Mouse (Mus musculus): ENCODE data around the gene Rnf146. TPM values are rescaled to one million over a fixed set of nuclear protein-coding genes. Genes with fewer than 3 reads are reported as not detected.
"Not testable (repeated sequence)": the region's sequence is repeated elsewhere in the genome, so short reads cannot be mapped to it uniquely, and the experiment has no call there.

The Rnf146 gene
- total RNA-seq (2014; rRNA removed) (45.2 and 57.0 TPM in 2 replicates), polyA plus RNA-seq (2015; fragmentation: Nextera tagmentation; extraction: Ambion mirVana) (58.1 and 62.6 TPM in 2 replicates)

DNA sequence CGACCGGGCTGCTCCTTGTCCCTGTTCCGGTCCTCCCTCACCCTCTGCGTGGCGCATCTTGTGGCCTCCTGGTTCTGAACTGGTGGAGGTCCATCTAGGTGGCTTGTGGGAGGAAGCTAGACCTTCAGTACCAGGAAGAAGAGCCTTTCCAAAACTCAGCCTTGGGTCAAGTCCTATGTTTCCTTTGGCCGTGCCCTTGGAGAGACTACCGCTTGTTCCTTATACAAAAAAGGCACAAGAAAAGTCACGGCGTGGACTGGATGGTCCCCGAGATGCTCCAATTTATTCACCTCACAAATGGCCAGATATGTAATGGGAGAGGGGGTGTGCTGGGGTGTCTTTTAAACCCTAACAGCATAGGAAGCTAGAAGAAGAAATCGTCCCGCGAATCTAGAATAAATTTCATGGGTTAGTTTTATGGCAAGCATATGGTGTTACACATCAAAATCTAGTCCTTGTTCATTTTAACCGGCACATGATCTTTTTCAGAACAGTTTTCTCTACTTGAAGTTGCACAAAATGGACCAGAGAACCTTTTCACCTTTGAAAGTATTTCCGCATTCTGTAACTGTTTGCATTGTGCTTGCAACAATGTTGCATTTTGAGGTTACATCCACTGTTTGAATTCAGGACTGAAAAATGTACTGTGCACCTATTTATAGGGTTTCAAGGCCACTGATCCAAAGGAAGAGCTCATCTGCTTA lies at the start of gene Rnf146:
Rnf146 (minus strand) TSS at position 246 of the 704 bp plus-strand sequence.
- no peak for DNase-seq (ENCODE audit: low spot score)
- Histone ChIP-seq H3K27me3 (ENCODE audit: insufficient read depth, low read length) (no peaks in the 10 kb centered on the region), H3K4me2 (ENCODE audit: low read depth, low read length, poor library complexity, severe bottlenecking) (peak within 1 kb of the TSS; percentile 66), H3K4me1 (ENCODE audit: insufficient read depth, low read length) (peaks cover 10% of the 10 kb centered on the region; the same call in 1 of the 2 replicates), H3K27ac (ENCODE audit: low read depth, low read length) (peak within 1 kb of the TSS; percentile 99), H3K9me3 (ENCODE audit: low read length) (no peaks in the 10 kb centered on the region), H3K4me3 (ENCODE audit: low read depth, low read length) (peak within 1 kb of the TSS; percentile 89), H3K36me3 (ENCODE audit: insufficient read depth, low read length) (no peaks in the 10 kb centered on the region), H3K9ac (replicated peaks; ENCODE audit: low read length, poor library complexity, severe bottlenecking) (peak within 1 kb of the TSS; percentile 97)
- no peak for TF ChIP-seq CTCF (IDR thresholded peaks at IDR 0.05)
- 6% methylated on average over 15 of the region's 15 CpGs for WGBS
- no peak for ATAC-seq (ENCODE audit: low FRiP score)

DNA sequence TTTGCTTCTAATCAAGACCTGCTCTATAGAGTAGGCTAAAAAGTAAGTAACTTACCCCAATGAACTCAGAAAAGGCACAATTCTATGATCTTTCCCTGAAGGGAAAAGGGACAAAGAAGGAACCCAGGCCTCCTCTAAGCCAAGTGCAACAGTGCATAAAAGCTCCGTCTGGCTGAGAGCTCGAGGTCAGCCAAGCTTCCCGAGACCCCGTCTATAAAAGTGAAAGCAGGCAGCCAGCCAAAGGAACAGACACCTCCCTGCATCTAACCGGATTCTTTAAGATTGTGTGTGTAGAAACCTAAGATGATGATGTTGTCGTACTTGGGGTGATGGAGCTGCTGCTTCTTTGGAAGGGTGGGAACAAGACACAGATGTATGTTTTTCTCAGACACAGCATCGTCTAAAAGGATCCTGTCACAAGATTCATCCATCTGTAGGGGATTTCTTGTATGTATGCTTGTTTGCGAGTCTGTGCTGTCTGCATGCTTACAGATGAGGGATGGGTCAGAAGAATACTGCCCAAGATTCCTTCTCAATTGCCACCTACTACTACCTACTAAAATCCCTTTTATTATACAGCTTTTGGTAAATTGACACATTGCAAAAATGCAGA lies 40.5 kb upstream of the Rnf146 start:
- Histone ChIP-seq H3K27ac (ENCODE audit: low read depth, low read length) (no peak overlapping the region), H3K9me3 (ENCODE audit: low read length) (no peaks in the 10 kb centered on the region), H3K27me3 (ENCODE audit: insufficient read depth, low read length) (no peaks in the 10 kb centered on the region), H3K36me3 (ENCODE audit: insufficient read depth, low read length) (no peaks in the 10 kb centered on the region), H3K4me1 (ENCODE audit: insufficient read depth, low read length) (no peaks in the 10 kb centered on the region), H3K4me2 (ENCODE audit: low read depth, low read length, poor library complexity, severe bottlenecking) (no peak overlapping the region), H3K4me3 (ENCODE audit: low read depth, low read length) (no peak overlapping the region), H3K9ac (replicated peaks; ENCODE audit: low read length, poor library complexity, severe bottlenecking) (no peak overlapping the region)
- TF ChIP-seq CTCF (IDR thresholded peaks at IDR 0.05): no peak
- 23% methylated on average over 8 of the region's 8 CpGs for WGBS
- ATAC-seq (ENCODE audit: low FRiP score) (peak; percentile 49; the same call in 1 of the 2 replicates), DNase-seq (ENCODE audit: low spot score) (peak; percentile 84)

DNA sequence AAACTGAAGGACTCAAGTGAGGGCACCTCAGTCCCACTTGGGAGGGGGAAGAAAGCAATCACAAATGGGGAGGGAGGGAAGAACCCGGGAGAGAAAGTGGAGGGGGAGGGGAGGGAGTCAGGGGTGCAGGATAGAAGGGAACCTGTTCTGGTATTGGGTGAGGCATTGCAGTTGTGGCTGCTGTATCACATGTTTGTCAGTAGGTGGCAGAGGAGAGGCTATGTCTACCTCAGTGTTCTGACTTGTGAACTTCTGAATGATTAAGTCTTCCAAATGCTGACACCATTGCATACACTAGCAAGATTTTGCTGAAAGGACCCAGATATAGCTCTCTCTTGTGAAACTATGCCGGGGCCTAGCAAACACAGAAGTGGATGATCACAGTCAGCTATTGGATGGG lies 32.6 kb upstream of the Rnf146 start:
- not testable (repeated sequence) for H3K4me3 ChIP-seq (ENCODE audit: low read depth, low read length); H3K9me3 ChIP-seq (ENCODE audit: low read length); H3K4me1 ChIP-seq (ENCODE audit: insufficient read depth, low read length); DNase-seq (ENCODE audit: low spot score); H3K36me3 ChIP-seq (ENCODE audit: insufficient read depth, low read length); H3K4me2 ChIP-seq (ENCODE audit: low read depth, low read length, poor library complexity, severe bottlenecking); ATAC-seq (ENCODE audit: low FRiP score); H3K9ac ChIP-seq (replicated peaks; ENCODE audit: low read length, poor library complexity, severe bottlenecking); H3K27ac ChIP-seq (ENCODE audit: low read depth, low read length); H3K27me3 ChIP-seq (ENCODE audit: insufficient read depth, low read length)
- 65% methylated on average over 2 of the region's 2 CpGs for WGBS

DNA sequence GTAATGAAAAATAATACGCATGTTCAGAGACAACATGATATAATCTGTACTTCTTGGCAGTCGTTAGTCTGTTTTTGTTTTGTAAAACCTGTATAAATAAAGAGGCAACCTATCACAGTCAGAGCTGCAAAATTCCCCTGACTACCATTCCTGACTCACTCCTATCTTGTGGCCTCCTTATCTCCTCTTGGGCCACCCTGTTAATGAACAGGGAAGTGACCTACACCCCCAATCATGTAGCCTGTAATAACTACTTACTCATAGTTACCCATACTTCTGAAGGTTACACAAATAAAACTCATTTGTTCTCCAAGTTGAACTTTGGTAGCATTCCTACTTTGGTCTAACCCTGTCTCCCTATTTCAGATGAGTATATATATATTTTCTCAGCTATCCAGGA lies 19.3 kb upstream of the Rnf146 start:
- Histone ChIP-seq H3K4me3 (ENCODE audit: low read depth, low read length) (no peak overlapping the region), H3K4me2 (ENCODE audit: low read depth, low read length, poor library complexity, severe bottlenecking) (no peak overlapping the region), H3K27me3 (ENCODE audit: insufficient read depth, low read length) (no peaks in the 10 kb centered on the region), H3K9me3 (ENCODE audit: low read length) (no peaks in the 10 kb centered on the region), H3K27ac (ENCODE audit: low read depth, low read length) (no peak overlapping the region), H3K9ac (replicated peaks; ENCODE audit: low read length, poor library complexity, severe bottlenecking) (no peak overlapping the region), H3K36me3 (ENCODE audit: insufficient read depth, low read length) (no peaks in the 10 kb centered on the region), H3K4me1 (ENCODE audit: insufficient read depth, low read length) (no peaks in the 10 kb centered on the region)
- WGBS: 94% methylated on average over 2 of the region's 2 CpGs
- no peak for ATAC-seq (ENCODE audit: low FRiP score)
- no peak for TF ChIP-seq CTCF (IDR thresholded peaks at IDR 0.05)
- DNase-seq (ENCODE audit: low spot score): no peak

DNA sequence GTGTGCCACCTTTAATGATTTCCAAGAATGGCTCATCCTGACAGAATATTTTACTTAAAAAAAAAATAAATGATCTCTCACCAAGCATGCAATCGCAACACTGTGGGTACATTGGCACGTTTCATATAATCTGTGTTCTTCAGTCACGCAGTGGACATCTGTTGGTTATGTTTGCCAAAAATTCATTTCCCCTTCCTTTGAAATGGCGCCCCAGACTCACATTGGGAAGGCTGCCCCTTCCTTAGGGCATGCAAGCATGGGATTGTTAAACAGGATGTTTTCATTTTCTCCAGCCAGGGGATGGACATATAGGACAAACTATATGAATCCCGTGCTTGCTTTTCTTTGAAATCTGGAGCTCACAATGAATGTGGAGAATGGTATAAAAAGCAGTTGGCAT lies 11.8 kb upstream of the Rnf146 start:
- DNase-seq (ENCODE audit: low spot score) (peak; percentile 33), ATAC-seq (ENCODE audit: low FRiP score) (no peak)
- H3K4me1 ChIP-seq (ENCODE audit: insufficient read depth, low read length): no peaks in the 10 kb centered on the region
- no peak overlapping the region for H3K4me2 ChIP-seq (ENCODE audit: low read depth, low read length, poor library complexity, severe bottlenecking)
- no peaks in the 10 kb centered on the region for H3K36me3 ChIP-seq (ENCODE audit: insufficient read depth, low read length)
- 85% methylated on average over 5 of the region's 5 CpGs for WGBS
- H3K9me3 ChIP-seq (ENCODE audit: low read length): no peaks in the 10 kb centered on the region
- H3K9ac ChIP-seq (replicated peaks; ENCODE audit: low read length, poor library complexity, severe bottlenecking): no peak overlapping the region
- no peaks in the 10 kb centered on the region for H3K27me3 ChIP-seq (ENCODE audit: insufficient read depth, low read length)
- H3K27ac ChIP-seq (ENCODE audit: low read depth, low read length): no peak overlapping the region
- no peak for TF ChIP-seq CTCF (IDR thresholded peaks at IDR 0.05)
- no peak overlapping the region for H3K4me3 ChIP-seq (ENCODE audit: low read depth, low read length)

Data from midbrain, postnatal 0 days (tissue).